Mouse (Mus musculus): ENCODE data around the gene Cd48.

DNA sequence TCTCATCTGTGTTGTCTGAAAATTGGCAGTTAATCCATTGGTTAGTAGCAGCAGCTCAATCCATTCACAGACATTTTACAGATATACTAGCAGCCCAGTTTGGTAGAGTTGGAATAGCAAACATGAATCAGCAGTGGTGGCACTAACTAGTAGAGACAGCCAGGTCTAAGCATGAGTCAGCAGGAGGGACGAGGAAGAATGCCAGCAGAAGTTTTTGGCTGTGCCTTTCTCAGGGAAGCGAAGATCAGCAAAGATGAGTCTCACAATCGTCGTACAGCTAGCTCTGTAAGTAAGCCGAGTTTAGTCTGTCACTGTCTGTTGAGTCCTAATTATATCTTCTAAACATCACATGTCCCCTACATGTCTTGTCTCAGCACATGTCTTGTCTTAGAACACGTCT is 15.5 kb upstream of the Cd48 start:
- no peak for TF ChIP-seq CTCF (IDR thresholded peaks at IDR 0.05; ENCODE audit: low read depth, low read length)
- TF ChIP-seq POLR2A (IDR thresholded peaks at IDR 0.05; ENCODE audit: extremely low read depth, insufficient read depth, low read length): no peak

Data from liver, adult 2 months (tissue).